Mouse (Mus musculus) testis, adult 10 weeks (tissue): ENCODE measurements around the gene Smu1. TPM values are rescaled to one million over a fixed set of nuclear protein-coding genes. Genes with fewer than 3 reads are reported as not detected.

Experiments used
- polyA plus RNA-seq: library from polyadenylated mRNA; stranded (reverse); fragments of 350-450 nt; fragmentation: Illumina TruSeq; extraction: RNeasy Lipid Tissue Mini Kit (QIAGEN cat#74804); gene quantifications from one replicate; pipeline ENCODE4 v1.2.3, GENCODE M21; 2014; ENCODE audit warnings: low read depth, low replicate concordance

Gene Smu1
- 125 TPM for polyA plus RNA-seq

GRCm38 (mm10) chr4:40757780-40758420 is at the start of gene Smu1:
Gene Smu1, minus strand, starts transcription at chr4:40757923.

DNA sequence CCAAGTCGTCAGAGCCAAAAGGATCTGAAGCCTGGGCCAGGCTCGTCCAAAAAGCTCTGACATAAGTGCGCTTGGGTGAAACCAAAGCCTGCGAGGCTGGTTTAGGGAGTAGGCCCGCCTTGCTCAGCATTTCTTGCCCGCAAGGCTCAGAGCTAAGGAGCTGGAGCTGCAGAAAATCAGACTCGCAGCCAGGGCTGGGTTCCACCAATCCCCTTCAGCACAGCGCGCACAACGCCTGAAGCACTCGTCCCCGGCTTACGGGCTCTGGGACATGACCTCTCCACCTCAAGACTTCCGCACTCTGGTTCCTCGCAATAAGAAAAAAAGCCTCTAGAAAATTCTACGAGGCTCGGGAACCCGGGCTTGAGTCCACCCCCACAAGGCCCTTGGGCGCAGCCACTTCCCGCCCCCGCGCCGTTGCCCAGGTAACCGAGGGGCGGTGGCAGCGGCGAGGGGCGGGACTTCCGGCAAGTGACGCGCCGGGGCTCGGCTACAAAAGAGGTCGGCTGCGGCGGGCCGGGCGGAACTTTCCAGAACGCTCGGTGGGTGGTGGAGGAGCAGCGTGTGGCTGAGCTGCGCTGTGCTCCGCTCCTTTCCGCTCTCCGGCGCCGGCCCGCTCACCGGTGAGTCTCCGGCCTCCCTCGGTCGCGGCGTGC is 35.6 kb downstream of the Smu1 start, which contains the start of gene Dnaja1:
TSS of gene Dnaja1 (plus strand) at position 140 of the 656 bp plus-strand sequence.

GRCm38 (mm10) chr4:40702797-40703709 is 54.7 kb downstream of the Smu1 start, which contains the start of gene Aptx:
Gene Aptx, minus strand, starts transcription at chr4:40703194.

Other genes with a start within 250 kb of the Smu1 start
- 59.7 TPM for gene Aptx, start 54.7 kb downstream of the Smu1 start, polyA plus RNA-seq
- gene Dnaja1, start 35.8 kb downstream of the Smu1 start, polyA plus RNA-seq = 631 TPM
- 14.4 TPM for gene B4galt1, start 96.1 kb upstream of the Smu1 start, polyA plus RNA-seq
- gene Spink4, start 162.1 kb upstream of the Smu1 start, polyA plus RNA-seq = not detected
- gene Bag1, start 190.4 kb upstream of the Smu1 start, polyA plus RNA-seq = 901 TPM
- gene Chmp5, start 190.5 kb upstream of the Smu1 start, polyA plus RNA-seq = 65.7 TPM
- gene Nfx1, start 213.0 kb upstream of the Smu1 start, polyA plus RNA-seq = 42.1 TPM